Mouse (Mus musculus): ENCODE results near the gene Pik3cg. TPM values are rescaled to one million over a fixed set of nuclear protein-coding genes. Genes with fewer than 3 reads are reported as not detected.

The Pik3cg gene
- polyA plus RNA-seq (2012; fragmentation: generic; extraction: Trizol) = not detected

DNA sequence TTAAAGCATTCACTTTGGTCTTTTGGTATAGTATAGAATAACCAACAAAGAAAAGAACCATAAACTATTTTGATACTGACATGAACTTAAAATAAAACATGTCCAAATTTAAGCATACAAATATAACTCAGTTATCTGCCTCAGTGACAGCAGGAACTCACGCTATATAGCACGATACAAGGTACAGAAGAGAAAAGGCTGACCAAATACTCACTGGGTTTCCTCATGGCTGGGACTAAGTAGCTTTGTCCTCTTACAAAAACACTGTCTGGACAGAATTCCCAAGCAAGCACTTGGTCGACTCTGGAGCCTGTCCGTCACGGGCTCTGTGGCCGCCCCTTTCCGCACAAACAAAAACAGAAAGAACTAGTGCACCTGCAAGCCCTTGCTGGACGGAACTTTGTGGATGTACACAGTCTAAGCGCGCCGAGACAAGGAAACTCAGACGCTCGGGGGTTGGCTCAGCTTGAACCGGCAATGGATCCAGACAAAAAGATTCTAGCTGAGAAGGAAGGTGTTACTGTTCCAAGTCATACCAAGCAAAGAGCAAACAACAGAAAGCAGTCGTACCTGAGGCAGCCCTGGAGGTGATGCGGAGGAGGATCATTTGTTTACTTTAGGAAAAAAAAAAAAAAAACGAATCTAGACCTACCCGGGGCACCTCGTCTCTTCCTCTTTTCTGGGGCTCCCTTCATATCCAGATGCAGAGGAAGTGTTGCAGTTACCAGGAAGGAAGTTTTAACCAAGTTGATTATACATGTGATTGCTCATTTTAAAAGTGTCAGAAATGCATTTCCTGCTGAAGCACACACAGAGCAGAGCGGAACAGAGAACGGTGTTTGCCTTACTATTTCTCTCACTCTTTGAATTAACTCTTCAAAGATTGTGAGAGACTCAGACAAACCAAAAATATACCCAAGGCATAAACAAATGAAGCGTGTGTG is at the start of gene Pik3cg:
Pik3cg (minus strand) TSS at position 712 of the 944 bp plus-strand sequence.

Other genes with a start within 250 kb of the Pik3cg start
- gene Prkar2b, start 147.4 kb downstream of the Pik3cg start, polyA plus RNA-seq (2012; fragmentation: generic; extraction: Trizol) = 10 to 100 TPM in 1 of 2 experiments, 1 to 10 TPM in 1; 5.5 to 17.9 TPM
- gene Ccdc71l, start 170.0 kb upstream of the Pik3cg start, polyA plus RNA-seq (2012; fragmentation: generic; extraction: Trizol) = 1 to 10 TPM in 1 of 2 experiments, under 1 TPM in 1; 0.71 to 2.1 TPM

All from C3H10T1/2 (cell line).